Mouse (Mus musculus): ENCODE measurements at regions not wholly inside any gene's neighbourhood (a gene's known extent, or its start where the extent isn't known, plus 50 kb on each side); places are given as distances from the start of the nearest gene placed in this dataset.

DNA sequence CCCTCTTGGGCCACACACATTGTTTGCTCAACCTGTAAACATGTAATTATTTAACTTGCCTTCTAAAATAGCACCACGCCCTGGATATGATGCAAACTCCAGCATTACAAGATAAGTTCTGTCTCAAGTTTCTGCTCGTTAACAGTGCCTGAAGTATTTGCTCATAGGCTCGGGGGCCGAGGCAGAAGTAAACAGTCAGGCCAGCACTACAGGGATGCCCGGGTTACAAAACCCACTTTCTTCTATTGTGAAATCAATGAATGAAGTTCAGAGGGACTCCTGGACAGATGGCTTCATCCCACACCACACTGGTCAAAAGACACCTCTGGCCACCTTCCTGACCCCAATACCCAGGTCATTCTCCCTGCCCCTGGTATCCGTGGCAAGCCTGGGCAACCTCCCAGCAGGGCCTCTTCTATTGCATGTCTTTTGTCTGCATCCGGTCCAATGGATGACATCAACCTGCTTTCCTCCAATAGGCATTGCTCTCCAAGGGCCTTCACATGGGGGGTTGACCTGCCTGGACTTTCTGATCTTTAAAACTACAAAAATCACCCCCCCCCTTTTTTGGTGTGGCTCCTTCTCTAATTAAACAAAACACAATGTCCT lies 49.9 kb upstream of the Klf3 start:
- DNase-seq = no peak
